Mouse (Mus musculus): ENCODE measurements around the gene Kif5a.
A peak's percentile ranks its signal among the peaks of the same experiment; 100 is the strongest.
"Not testable (repeated sequence)": the region's sequence is repeated elsewhere in the genome, so short reads cannot be mapped to it uniquely, and the experiment has no call there.

The Kif5a gene

GRCm38 (mm10) chr10:127262548-127263398 lies at the start of gene Kif5a:
Gene Kif5a (minus strand): TSS chr10:127263348.
- DNase-seq, result peak; percentile 78

DNA sequence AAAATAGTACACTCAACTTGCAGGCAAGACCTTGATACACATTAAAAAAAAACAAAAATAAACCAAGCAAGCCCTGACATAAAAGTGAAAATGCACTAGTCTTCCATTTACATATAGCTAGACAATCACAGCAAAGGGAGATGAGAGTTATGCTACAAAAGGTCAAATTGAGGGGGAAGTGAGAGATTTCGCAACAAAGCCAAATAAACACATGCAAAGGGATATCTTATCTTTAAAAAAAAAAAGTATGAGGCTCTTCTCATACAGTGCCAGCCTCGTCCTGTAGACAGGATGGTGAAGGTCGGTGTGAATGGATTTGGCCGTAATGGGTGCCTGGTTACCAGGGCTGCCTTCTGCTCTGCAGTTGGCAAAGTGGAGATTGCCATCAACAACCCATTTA lies 49.7 kb upstream of the Kif5a start:
- DNase-seq, result no peak

DNA sequence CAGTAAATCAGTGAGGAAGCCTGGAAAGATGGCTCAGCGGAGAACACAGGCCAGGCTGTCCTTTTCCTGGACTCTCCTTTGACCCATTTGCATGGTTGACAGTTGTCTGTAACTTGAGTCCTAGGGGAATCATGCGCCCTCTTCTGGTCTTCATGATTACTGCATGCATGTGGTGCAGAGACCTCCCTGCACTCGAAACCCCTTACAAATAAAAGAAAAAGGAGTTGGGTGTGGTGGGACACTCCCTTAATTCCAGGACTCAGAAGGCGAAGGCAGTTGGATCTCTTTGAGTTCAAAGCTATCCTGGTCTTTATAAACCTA lies 49.2 kb upstream of the Kif5a start:
- peak; percentile 90 for DNase-seq

DNA sequence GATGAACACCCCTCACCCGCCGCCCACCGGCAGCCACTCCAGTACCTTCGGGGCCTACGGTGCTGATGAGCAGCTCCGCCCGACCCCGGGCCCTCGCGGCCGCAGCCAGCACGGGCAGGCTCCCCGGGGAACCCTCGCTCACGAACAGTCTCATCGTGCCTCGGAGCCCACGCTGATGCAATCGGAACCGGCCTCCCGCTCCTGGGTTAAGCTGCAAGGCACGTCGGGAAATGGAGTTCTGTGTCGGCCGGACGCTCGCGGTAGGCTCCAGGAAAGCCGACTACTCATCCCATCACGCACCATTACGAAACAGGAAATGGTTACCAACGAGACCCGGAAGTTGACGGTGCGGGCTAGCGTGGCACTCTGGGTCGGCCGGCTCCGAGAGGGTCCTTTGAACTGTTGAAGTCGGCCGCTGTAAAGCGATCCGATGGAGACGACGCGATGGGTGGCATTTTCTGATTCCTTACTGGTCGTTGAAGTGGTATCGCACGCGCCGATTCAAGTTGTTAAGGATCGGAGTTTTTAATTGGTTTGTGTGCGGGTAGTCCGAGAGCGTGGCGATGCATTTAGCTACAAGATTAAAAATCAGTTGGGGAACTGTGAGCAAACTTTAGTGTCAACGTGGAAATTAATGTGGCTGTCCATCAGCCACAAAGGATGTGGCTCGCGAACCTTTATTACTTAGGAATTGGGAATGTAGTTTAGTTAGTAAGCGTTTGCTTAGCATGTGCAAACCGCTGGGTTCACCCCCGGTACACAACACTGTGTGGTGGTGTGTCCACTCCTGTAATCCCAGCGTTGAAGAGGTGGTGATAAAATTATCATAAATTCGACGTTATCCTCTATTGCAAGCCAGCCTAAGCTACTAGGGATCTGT lies 48.6 kb upstream of the Kif5a start, which contains the start of gene Mars:
TSS of gene Mars (minus strand) at position 311 of the 880 bp plus-strand sequence.
- peak; percentile 89 for DNase-seq

- no peak for DNase-seq
Observed at GRCm38 (mm10) chr10:127310523-127311475, 47.7 kb upstream of the Kif5a start.

DNA sequence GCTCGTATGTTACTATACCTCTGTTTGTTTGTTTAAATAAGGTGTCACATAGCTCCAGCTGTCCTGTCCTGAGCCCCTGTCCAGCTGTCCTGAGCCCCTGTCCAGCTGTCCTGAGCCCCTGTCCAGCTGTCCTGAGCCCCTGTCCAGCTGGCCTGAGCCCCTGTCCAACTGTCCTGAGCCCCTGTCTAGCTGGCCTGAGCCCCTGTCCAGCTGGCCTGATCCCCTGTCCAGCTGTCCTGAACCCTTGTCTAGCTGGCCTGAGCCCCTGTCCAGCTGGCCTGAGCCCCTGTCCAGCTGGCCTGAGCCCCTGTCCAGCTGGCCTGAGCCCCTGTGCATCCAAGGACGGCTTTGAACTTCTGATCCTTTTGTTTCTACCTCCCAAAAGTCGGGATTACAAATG lies 46.0 kb upstream of the Kif5a start:
- DNase-seq, result not testable (repeated sequence)

GRCm38 (mm10) chr10:127303136-127303535 lies 40.0 kb upstream of the Kif5a start:
- DNase-seq, result no peak

- DNase-seq, result no peak
Observed at GRCm38 (mm10) chr10:127300361-127300760, 37.2 kb upstream of the Kif5a start.

GRCm38 (mm10) chr10:127297015-127297871 lies 34.1 kb upstream of the Kif5a start:
- no peak for DNase-seq

- DNase-seq, result no peak
Observed at GRCm38 (mm10) chr10:127295986-127296794, 33.0 kb upstream of the Kif5a start.

GRCm38 (mm10) chr10:127294895-127295510 lies 31.9 kb upstream of the Kif5a start:
- no peak for DNase-seq

- DNase-seq, result no peak
Observed at GRCm38 (mm10) chr10:127293590-127294113, 30.5 kb upstream of the Kif5a start.

- DNase-seq, result no peak
Observed at GRCm38 (mm10) chr10:127292987-127293538, 29.9 kb upstream of the Kif5a start.

DNA sequence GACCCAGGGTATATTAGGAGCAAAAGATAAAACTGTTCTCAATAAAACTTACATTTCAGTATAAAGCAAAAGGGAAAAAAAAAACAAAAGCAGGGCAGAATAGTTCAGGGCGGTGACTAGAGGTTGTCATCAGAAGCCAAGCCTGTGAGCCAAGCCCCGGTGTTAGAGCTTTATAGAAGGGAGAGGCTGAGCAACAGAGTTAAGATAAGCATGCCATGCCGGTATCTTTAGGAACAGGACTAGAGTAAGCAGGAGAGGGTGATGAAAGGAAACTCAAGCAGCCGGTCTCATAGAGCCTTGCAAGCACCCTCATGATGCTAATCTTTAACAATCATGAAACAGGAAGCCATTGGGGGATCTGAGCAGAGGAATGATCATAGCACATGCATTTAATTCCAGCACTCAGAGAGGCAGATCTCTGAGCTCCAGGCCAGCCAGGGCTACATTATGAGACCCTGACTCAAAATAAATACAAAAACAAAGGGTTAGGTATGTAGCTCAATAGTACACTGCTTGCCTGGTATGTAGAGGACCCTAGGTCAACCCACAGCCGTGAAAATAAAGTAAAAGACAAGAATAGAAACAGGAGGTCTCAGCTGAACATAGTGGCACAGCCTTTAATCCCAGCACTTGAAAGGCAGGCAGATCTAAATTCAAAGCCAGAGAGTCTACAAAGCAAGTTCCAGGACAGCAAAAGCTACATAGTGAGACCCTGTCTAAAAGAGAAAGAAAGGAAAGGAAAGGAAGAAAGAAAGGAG lies 28.9 kb upstream of the Kif5a start:
- no peak for DNase-seq

GRCm38 (mm10) chr10:127290930-127291880 lies 28.1 kb upstream of the Kif5a start:
- DNase-seq, result peak; percentile 63

- DNase-seq, result peak; percentile 99
Observed at GRCm38 (mm10) chr10:127290307-127290929, 27.3 kb upstream of the Kif5a start.

- peak; percentile 58 for DNase-seq
Observed at GRCm38 (mm10) chr10:127289573-127290191, 26.5 kb upstream of the Kif5a start.
